Mouse (Mus musculus): ENCODE results near the gene Slc8a1. TPM values are rescaled to one million over a fixed set of nuclear protein-coding genes. Genes with fewer than 3 reads are reported as not detected.

Gene Slc8a1
- total and polyA plus RNA-seq, 3 experiments: not detected

DNA sequence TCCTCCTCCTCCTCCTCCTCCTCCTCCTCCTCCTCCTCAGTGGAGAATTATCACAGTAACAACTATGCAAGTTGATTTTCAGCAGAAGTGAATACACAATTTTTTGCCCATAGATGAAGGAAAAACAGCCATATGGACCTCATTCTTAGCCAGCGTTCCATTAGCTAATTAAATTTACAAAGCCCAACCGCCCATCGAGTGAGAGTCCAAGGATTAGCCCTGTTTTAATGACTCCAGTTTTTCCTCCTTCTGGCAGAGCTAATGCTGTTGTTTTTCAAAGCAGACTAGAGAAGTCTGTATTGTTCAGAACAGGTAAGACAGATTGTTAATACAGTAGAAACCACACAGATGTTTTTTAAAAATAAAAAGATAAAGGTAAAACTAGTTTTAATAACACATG lies 264.8 kb downstream of the Slc8a1 start:
- no peaks in the 10 kb centered on the region for H3K36me3 ChIP-seq (replicated peaks in 1 of 2; ENCODE audit: control insufficient read depth in 1 of 2, insufficient read depth in 1 of 2, low read length in 1 of 2)
- no peak overlapping the region for H3K27ac ChIP-seq (ENCODE audit: insufficient read depth, low read depth)
- H3K4me1 ChIP-seq (ENCODE audit: control insufficient read depth in 1 of 2, insufficient read depth in 2 of 2): no peaks in the 10 kb centered on the region
- in situ Hi-C loops (cut with MboI; ENCODE audit: low pct_ligation_motif_present, low pct_unique_long_range_greater_than_20kb, low sequenced_read_pairs) (no loop called here), dilution Hi-C loops (cut with MboI; ENCODE audit: extremely low pct_ligation_motif_present, extremely low pct_unique_long_range_greater_than_20kb, low sequenced_read_pairs) (no loop called here)
- no peak overlapping the region for H3K4me2 ChIP-seq (ENCODE audit: insufficient read depth, low read depth, poor library complexity, severe bottlenecking)
- no peak overlapping the region for H3K9ac ChIP-seq (ENCODE audit: insufficient read depth, low read depth)
- no peak for DNase-seq (ENCODE audit: extremely low read depth)
- H3K9me3 ChIP-seq (replicated peaks; ENCODE audit: low read length): peaks cover 37% of the 10 kb centered on the region
- no peaks in the 10 kb centered on the region for H3K79me2 ChIP-seq (replicated peaks; ENCODE audit: control insufficient read depth, extremely low read depth, insufficient read depth, poor library complexity, severe bottlenecking)
- H3K4me3 ChIP-seq (replicated peaks in 1 of 3; ENCODE audit: low read depth in 2 of 3, low read length in 2 of 3, poor library complexity in 1 of 3): no peak overlapping the region
- no peak for TF ChIP-seq ZKSCAN1 (IDR thresholded peaks at IDR 0.05; ENCODE audit: borderline replicate concordance, low read depth, low read length)
- no peak for TF ChIP-seq JUN (IDR thresholded peaks at IDR 0.05; ENCODE audit: insufficient read depth, low read depth, low read length)
- no peak for TF ChIP-seq GABPA (IDR thresholded peaks at IDR 0.05; ENCODE audit: insufficient replicate concordance, low read depth, low read length)
- no peak for TF ChIP-seq SMC3 (IDR thresholded peaks at IDR 0.05; ENCODE audit: low read depth, low read length)
- TF ChIP-seq EP300 (IDR thresholded peaks at IDR 0.05; ENCODE audit: low read length): no peak
- no peak for TF ChIP-seq IRF4 (IDR thresholded peaks at IDR 0.05; ENCODE audit: low read depth, low read length)
- TF ChIP-seq ETS1 (conservative IDR thresholded peaks at IDR 0.05; ENCODE audit: low read depth, low read length): no peak
- TF ChIP-seq RCOR1 (conservative IDR thresholded peaks at IDR 0.05; ENCODE audit: low read depth, low read length): no peak
- TF ChIP-seq MXI1 (IDR thresholded peaks at IDR 0.05; ENCODE audit: low read depth, low read length): no peak
- TF ChIP-seq TCF12 (IDR thresholded peaks at IDR 0.05; ENCODE audit: low read depth, low read length): no peak
- no peaks in the 10 kb centered on the region for H3K27me3 ChIP-seq (replicated peaks)

DNA sequence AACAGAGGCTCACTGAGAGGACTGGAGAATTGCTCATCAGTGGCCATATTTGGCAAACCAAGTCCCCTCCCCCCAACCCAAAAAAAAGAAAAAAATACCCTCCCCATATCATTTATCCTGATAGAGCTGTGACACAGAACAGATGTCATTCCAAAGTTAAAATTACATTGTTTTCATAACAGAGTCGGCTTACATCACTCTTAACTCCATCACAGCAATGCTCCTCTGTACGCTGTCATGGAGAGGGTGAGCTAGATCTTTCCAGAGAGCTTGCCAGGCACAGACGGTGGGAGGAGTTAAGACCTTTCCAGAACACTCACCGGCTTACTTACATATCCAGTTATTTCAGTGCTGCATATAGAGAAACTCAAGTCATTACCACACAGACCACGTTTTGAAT lies 269.2 kb downstream of the Slc8a1 start:
- Histone ChIP-seq H3K27me3 (replicated peaks) (no peaks in the 10 kb centered on the region), H3K4me3 (replicated peaks in 1 of 3; ENCODE audit: low read depth in 2 of 3, low read length in 2 of 3, poor library complexity in 1 of 3) (no peak overlapping the region), H3K27ac (ENCODE audit: insufficient read depth, low read depth) (no peak overlapping the region), H3K36me3 (replicated peaks in 1 of 2; ENCODE audit: control insufficient read depth in 1 of 2, insufficient read depth in 1 of 2, low read length in 1 of 2) (no peaks in the 10 kb centered on the region), H3K4me1 (ENCODE audit: control insufficient read depth in 1 of 2, insufficient read depth in 2 of 2) (no peaks in the 10 kb centered on the region), H3K79me2 (replicated peaks; ENCODE audit: control insufficient read depth, extremely low read depth, insufficient read depth, poor library complexity, severe bottlenecking) (no peaks in the 10 kb centered on the region), H3K9ac (ENCODE audit: insufficient read depth, low read depth) (no peak overlapping the region), H3K4me2 (ENCODE audit: insufficient read depth, low read depth, poor library complexity, severe bottlenecking) (no peak overlapping the region), H3K9me3 (replicated peaks; ENCODE audit: low read length) (peaks cover 49% of the 10 kb centered on the region)
- no peak for DNase-seq (ENCODE audit: extremely low read depth)
- dilution Hi-C loops (cut with MboI; ENCODE audit: extremely low pct_ligation_motif_present, extremely low pct_unique_long_range_greater_than_20kb, low sequenced_read_pairs) (no loop called here), in situ Hi-C loops (cut with MboI; ENCODE audit: low pct_ligation_motif_present, low pct_unique_long_range_greater_than_20kb, low sequenced_read_pairs) (no loop called here)
- TF ChIP-seq RCOR1 (conservative IDR thresholded peaks at IDR 0.05; ENCODE audit: low read depth, low read length) (no peak), SIN3A (IDR thresholded peaks at IDR 0.05; ENCODE audit: low read length) (no peak), SMC3 (IDR thresholded peaks at IDR 0.05; ENCODE audit: low read depth, low read length) (no peak), JUND (conservative IDR thresholded peaks at IDR 0.05; ENCODE audit: low read depth, low read length) (no peak), MAFK (IDR thresholded peaks at IDR 0.05; ENCODE audit: insufficient replicate concordance, low read length) (no peak), POLR2AphosphoS2 (IDR thresholded peaks at IDR 0.05; ENCODE audit: low read depth, low read length) (no peak), TCF12 (IDR thresholded peaks at IDR 0.05; ENCODE audit: low read depth, low read length) (no peak)
